Mouse (Mus musculus): ENCODE data around the gene Prpf6.

DNA sequence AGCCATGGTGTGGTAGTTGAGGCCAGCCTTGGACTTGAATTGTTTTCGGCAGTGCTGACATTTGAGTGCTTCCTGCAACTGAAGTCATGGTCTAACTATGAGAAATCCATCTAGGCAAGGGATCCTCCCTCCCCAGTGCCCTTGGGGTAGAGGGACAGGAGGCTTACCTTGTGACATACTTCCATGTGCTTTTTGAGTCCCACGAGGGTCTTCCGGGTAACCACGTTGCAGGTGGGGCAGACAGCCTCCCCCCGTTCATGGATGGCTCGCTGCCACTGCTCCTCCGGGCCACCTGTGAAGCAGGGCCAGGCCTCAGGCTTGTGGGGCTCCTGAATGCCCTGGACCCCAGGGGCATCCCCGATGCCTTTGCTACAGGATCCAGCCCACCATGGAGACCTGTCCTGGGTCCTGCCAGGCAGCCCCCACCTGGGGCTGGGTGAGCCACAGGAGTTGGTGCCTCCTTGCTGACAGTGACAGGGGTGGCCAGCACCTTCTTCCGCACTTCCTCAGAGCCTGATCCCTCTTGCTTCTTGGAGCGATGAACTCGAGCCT is 3.4 kb upstream of the Prpf6 start:
- TF ChIP-seq GATA1 (IDR thresholded peaks at IDR 0.05; ENCODE audit: borderline replicate concordance, low read length) (no peak), FLI1 (IDR thresholded peaks at IDR 0.05; ENCODE audit: low read length) (no peak)

Data from megakaryocyte, embryonic 14.5 days (primary cell).